Mouse (Mus musculus) ES-E14 (cell line): Measurements from ENCODE around the gene Abhd2.

Experiments used
- CHD2 ChIP-seq: IDR thresholded peaks from 2 replicates; pipeline ENCODE4 v1.6.1; 2014; ENCODE audit warnings: mild to moderate bottlenecking, low read depth, low read length, inconsistent platforms
- HCFC1 ChIP-seq: IDR thresholded peaks from 2 replicates; pipeline ENCODE4 v1.6.1; 2012; ENCODE audit warnings: low read length, inconsistent platforms, borderline replicate concordance; ENCODE audit not compliant: insufficient read depth
- MAFK ChIP-seq: IDR thresholded peaks from 2 replicates; pipeline ENCODE4 v1.6.1; 2014; ENCODE audit warnings: mild to moderate bottlenecking, low read depth, low read length, inconsistent platforms; ENCODE audit not compliant: insufficient read depth
- ZC3H11A ChIP-seq: IDR thresholded peaks from 2 replicates; pipeline ENCODE4 v1.6.1; 2012; ENCODE audit warnings: low read depth, mild to moderate bottlenecking, inconsistent platforms, low read length, borderline replicate concordance

DNA sequence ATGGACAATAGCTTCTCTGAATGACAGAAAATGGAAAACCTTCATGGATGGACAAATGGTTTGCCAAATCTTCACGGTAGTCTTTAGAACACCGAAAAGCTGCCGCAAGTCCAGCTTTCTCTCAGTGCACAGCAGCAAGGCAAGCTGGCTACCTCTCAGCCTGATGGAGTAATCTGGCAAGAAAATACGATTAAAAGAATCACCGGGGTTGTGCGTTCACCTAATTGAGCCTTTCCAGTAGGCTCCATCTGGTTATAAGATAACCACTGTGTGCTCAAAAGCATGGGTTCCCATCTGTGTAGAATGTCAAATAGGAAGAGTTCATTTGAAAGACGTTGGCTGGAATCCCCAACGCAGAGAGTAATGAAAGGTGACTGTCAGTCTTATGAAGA, 11.9 kb downstream of the Abhd2 start:
- TF ChIP-seq ZC3H11A, result no peak
- TF ChIP-seq MAFK, result no peak
- TF ChIP-seq HCFC1, result no peak
- TF ChIP-seq CHD2, result no peak
